Mouse (Mus musculus) liver, adult 2 months (tissue): Measurements from ENCODE around the gene Fndc3b.

Source experiments
- CTCF ChIP-seq: fragments of 200-500 bp; IDR thresholded peaks from 2 replicates; pipeline ENCODE4 v1.5.1; 2011; ENCODE audit warnings: low read depth, low read length, control low read depth
- POLR2A ChIP-seq: fragments of 200-500 bp; IDR thresholded peaks from 2 replicates; pipeline ENCODE4 v1.6.1; 2011; ENCODE audit warnings: low read length, control low read depth; ENCODE audit not compliant: insufficient read depth; ENCODE audit errors: extremely low read depth

- TF ChIP-seq CTCF: peak; percentile 44; the same call in 1 of the 2 replicates
- no peak for TF ChIP-seq POLR2A
These were observed 238.3 kb downstream of the Fndc3b start for GRCm38 (mm10) chr3:27472846-27473245.
